In the genomic region with DNA sequence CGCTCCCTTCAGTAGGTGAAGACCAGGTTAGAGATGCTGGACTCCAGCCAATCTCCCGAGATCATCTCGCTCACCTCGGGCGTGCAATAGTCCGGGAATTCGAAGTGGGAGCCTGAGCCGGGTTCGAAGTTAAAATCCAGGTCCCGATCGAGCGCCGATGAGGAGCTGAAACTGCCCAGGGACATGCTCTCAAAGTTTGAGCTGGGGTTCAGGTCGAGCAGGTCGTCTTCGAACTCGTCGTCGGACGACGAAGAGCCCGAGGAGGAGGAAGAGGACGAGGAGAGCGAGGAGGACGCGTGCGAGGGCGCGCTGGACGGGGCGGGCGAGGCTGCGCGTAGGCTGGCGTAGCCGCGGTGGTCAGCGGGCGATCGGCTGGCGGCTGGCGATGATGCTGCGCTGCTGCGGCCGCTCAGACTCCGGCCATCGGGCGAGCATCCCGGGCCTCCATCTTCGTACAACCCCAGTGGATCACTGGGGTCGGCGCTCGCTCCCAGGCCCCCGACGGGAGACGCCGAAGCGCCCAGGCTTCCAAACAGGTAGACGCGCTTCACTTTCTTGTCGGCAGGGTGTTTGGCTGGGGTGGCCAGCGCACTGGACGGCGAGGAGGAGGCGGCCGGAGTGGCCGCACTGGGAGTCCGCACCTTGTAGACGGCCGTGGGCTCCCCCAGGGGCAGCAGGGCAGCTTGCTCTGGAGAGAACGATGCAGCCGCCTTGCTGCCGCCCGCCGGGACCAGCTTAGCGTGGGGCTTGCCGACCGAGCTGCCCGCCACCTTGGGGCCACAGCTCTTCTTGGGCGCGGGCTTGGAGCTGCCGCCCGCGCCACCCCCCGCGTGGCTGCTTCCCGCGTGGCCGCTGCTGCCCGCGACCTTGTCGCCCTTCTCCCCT, we compare ENCODE assay signal across 8 mouse cellular contexts. TPM values are rescaled to one million over a fixed set of nuclear protein-coding genes. Genes with fewer than 3 reads are reported as not detected.
A peak's percentile ranks its signal among the peaks of the same experiment; 100 is the strongest.
DNase-seq lines count a peak whose midpoint lies in the region; ATAC-seq and TF ChIP-seq lines count a peak whose summit lies in the region.

No protein-coding gene starts in this region.

- peaks cover 8% of the 10 kb centered on the region; the same call in 1 of the 2 replicates for H3K4me1 ChIP-seq in liver, adult 2 months (ENCODE audit: control insufficient read depth, insufficient read depth, low read length)
- H3K4me1 ChIP-seq in cerebellum, adult 2 months (ENCODE audit: control insufficient read depth, insufficient read depth, low read length): no peaks in the 10 kb centered on the region
- peaks cover 10% of the 10 kb centered on the region; the same call in 1 of the 2 replicates for H3K4me1 ChIP-seq in intestine, embryonic 15.5 days (replicated peaks)
- H3K4me1 ChIP-seq in liver, embryonic 15.5 days (replicated peaks): peaks cover 28% of the 10 kb centered on the region
- peaks cover 8% of the 10 kb centered on the region; the same call in 1 of the 2 replicates for H3K4me1 ChIP-seq in neural tube, embryonic 14.5 days (ENCODE audit: control insufficient read depth, insufficient read depth, low read length)

- H3K36me3 ChIP-seq in liver, adult 2 months (ENCODE audit: control insufficient read depth, insufficient read depth, low read length): no peaks in the 10 kb centered on the region
- H3K36me3 ChIP-seq in intestine, embryonic 15.5 days: no peaks in the 10 kb centered on the region
- H3K36me3 ChIP-seq in liver, embryonic 15.5 days (replicated peaks): no peaks in the 10 kb centered on the region
- H3K36me3 ChIP-seq in neural tube, embryonic 14.5 days (ENCODE audit: control insufficient read depth, insufficient read depth, low read length): no peaks in the 10 kb centered on the region

- intact Hi-C loops in gastrocnemius, postnatal 14 days (cut with DNase I; ENCODE audit: low total_unique reads): loop anchor here (10.0 kb wide), 1 partner anchor 537 kb away; no protein-coding TSS in a partner anchor

- no peak for TF ChIP-seq POLR2A in liver, adult 2 months (IDR thresholded peaks at IDR 0.05; ENCODE audit: extremely low read depth, insufficient read depth, low read length)
- TF ChIP-seq POLR2A in cerebellum, adult 2 months (IDR thresholded peaks at IDR 0.05; ENCODE audit: borderline replicate concordance, insufficient read depth, low read length): no peak

- ATAC-seq in intestine, embryonic 15.5 days: peak; percentile 3; the same call in 1 of the 2 replicates
- no peak for ATAC-seq in liver, embryonic 15.5 days (ENCODE audit: insufficient read depth)
- no peak for ATAC-seq in neural tube, embryonic 14.5 days (ENCODE audit: low read depth)

- H3K4me2 ChIP-seq in intestine, embryonic 15.5 days (replicated peaks): peak overlapping the region; percentile 65
- peak overlapping the region; percentile 79 for H3K4me2 ChIP-seq in liver, embryonic 15.5 days
- H3K4me2 ChIP-seq in neural tube, embryonic 14.5 days (ENCODE audit: low read depth, low read length): peak overlapping the region; percentile 38

- 2% methylated on average over 92 of the region's 92 CpGs for WGBS in liver, adult 2 months
- WGBS in cerebellum, adult 2 months: under 1% methylated on average over 92 of the region's 92 CpGs
- under 1% methylated on average over 91 of the region's 92 CpGs for WGBS in intestine, embryonic 15.5 days
- under 1% methylated on average over 90 of the region's 92 CpGs for WGBS in liver, embryonic 15.5 days (ENCODE audit: insufficient replicate concordance)
- under 1% methylated on average over 86 of the region's 92 CpGs for WGBS in neural tube, embryonic 14.5 days

- H3K27me3 ChIP-seq in liver, adult 2 months (ENCODE audit: control insufficient read depth, insufficient read depth, low read length): peaks cover 18% of the 10 kb centered on the region
- no peaks in the 10 kb centered on the region for H3K27me3 ChIP-seq in cerebellum, adult 2 months (ENCODE audit: control insufficient read depth, insufficient read depth, low read length)
- no peaks in the 10 kb centered on the region for H3K27me3 ChIP-seq in intestine, embryonic 15.5 days (replicated peaks)
- peaks cover 59% of the 10 kb centered on the region for H3K27me3 ChIP-seq in liver, embryonic 15.5 days
- peaks cover 2% of the 10 kb centered on the region; the same call in 1 of the 2 replicates for H3K27me3 ChIP-seq in neural tube, embryonic 14.5 days (ENCODE audit: control insufficient read depth, insufficient read depth, low read length)

- peak overlapping the region; percentile 73 for H3K9ac ChIP-seq in liver, adult 2 months (ENCODE audit: low read depth, low read length)
- H3K9ac ChIP-seq in intestine, embryonic 15.5 days: peak overlapping the region; percentile 98
- peak overlapping the region; percentile 57 for H3K9ac ChIP-seq in liver, embryonic 15.5 days
- H3K9ac ChIP-seq in neural tube, embryonic 14.5 days (replicated peaks; ENCODE audit: low read depth, low read length): peak overlapping the region; percentile 100

- no peak for TF ChIP-seq CTCF in liver, adult 2 months (IDR thresholded peaks at IDR 0.05; ENCODE audit: low read depth, low read length)
- no peak for TF ChIP-seq CTCF in cerebellum, adult 2 months (IDR thresholded peaks at IDR 0.05; ENCODE audit: borderline replicate concordance, insufficient read depth, low read depth, low read length)

- no peak overlapping the region for H3K27ac ChIP-seq in liver, adult 2 months (replicated peaks; ENCODE audit: insufficient read depth, low read depth, low read length)
- no peak overlapping the region for H3K27ac ChIP-seq in cerebellum, adult 2 months (ENCODE audit: insufficient read depth, low read length)
- H3K27ac ChIP-seq in intestine, embryonic 15.5 days: peak overlapping the region; percentile 100
- peak overlapping the region; percentile 69; the same call in 1 of the 2 replicates for H3K27ac ChIP-seq in liver, embryonic 15.5 days (replicated peaks)
- H3K27ac ChIP-seq in neural tube, embryonic 14.5 days (ENCODE audit: low read depth, low read length): peak overlapping the region; percentile 100

- no peaks in the 10 kb centered on the region for H3K79me2 ChIP-seq in liver, adult 2 months (ENCODE audit: control insufficient read depth, insufficient read depth, low read length)

- no peak for DNase-seq in liver, adult 2 months (ENCODE audit: extremely low read depth, low read depth, low spot score)
- DNase-seq in liver: no peak
- peak in 1 of 2 experiments; percentile 40 for DNase-seq in cerebellum, adult 2 months
- peak; percentile 60 for DNase-seq in gastrocnemius, postnatal 14 days
- DNase-seq in thymus, postnatal 36 days: peak; percentile 53 to 71

- no peaks in the 10 kb centered on the region for H3K9me3 ChIP-seq in intestine, embryonic 15.5 days
- no peaks in the 10 kb centered on the region for H3K9me3 ChIP-seq in liver, embryonic 15.5 days (replicated peaks)
- no peaks in the 10 kb centered on the region for H3K9me3 ChIP-seq in neural tube, embryonic 14.5 days (ENCODE audit: control insufficient read depth, low read length)

- peak overlapping the region; percentile 76 for H3K4me3 ChIP-seq in liver, adult 2 months (ENCODE audit: insufficient read depth, low read depth, low read length)
- H3K4me3 ChIP-seq in cerebellum, adult 2 months (replicated peaks; ENCODE audit: insufficient read depth, low read depth, low read length): peak overlapping the region; percentile 69
- peak overlapping the region; percentile 93 for H3K4me3 ChIP-seq in intestine, embryonic 15.5 days (replicated peaks)
- H3K4me3 ChIP-seq in liver, embryonic 15.5 days (replicated peaks): peak overlapping the region; percentile 58
- H3K4me3 ChIP-seq in neural tube, embryonic 14.5 days (ENCODE audit: low read depth, low read length): peak overlapping the region; percentile 91

RNA-seq across cellular contexts. Expression of gene Sox4, which starts 1.6 kb away (rescaled TPM):
- total RNA-seq in liver, adult 2 months (2014; rRNA removed): 0.46 and 1.0 TPM in 2 replicates
- 0.60 and 0.86 TPM in 2 replicates for polyA plus RNA-seq in liver, adult 2 months (2012; rRNA removed)
- 4.2 and 4.7 TPM in 2 replicates for polyA plus RNA-seq in cerebellum, adult 2 months (2012; rRNA removed)
- 10 to 100 TPM; 12.0 to 22.4 TPM for total RNA-seq in gastrocnemius, postnatal 14 days (2021)
- 32.2 and 38.7 TPM in 2 replicates for polyA plus RNA-seq in intestine, embryonic 15.5 days (2015; fragmentation: Nextera tagmentation; extraction: Ambion mirVana)
- 1.9 and 2.0 TPM in 2 replicates for polyA plus RNA-seq in liver, embryonic 15.5 days (2015; fragmentation: Nextera tagmentation; extraction: Ambion mirVana)
- 157 and 188 TPM in 2 replicates for polyA plus RNA-seq in neural tube, embryonic 14.5 days (2014; fragmentation: Nextera tagmentation; extraction: Ambion mirVana)

Comparison
In these comparisons a context has a peak if more than half of its experiments do, and no peak if none do; other contexts are left out.
1. H3K27ac ChIP-seq: peak in intestine, embryonic 15.5 days (single experiment), liver, embryonic 15.5 days (single experiment) and neural tube, embryonic 14.5 days (single experiment); none in liver, adult 2 months (single experiment) and cerebellum, adult 2 months (single experiment).
2. DNase-seq: peak in gastrocnemius, postnatal 14 days (single experiment) and thymus, postnatal 36 days (2 of 2); none in liver, adult 2 months (single experiment) and liver (single experiment).
3. Peak in every context shown above with its lines, with median percentiles within 50 percentile points of each other: H3K4me3 ChIP-seq, H3K9ac ChIP-seq and H3K4me2 ChIP-seq.